Mouse (Mus musculus) heart, adult 18-20 months (tissue): ENCODE measurements around the gene Iars. TPM values are rescaled to one million over a fixed set of nuclear protein-coding genes. Genes with fewer than 3 reads are reported as not detected.

Experiments used
- DNase-seq, 2 experiments: peaks; one replicate each; pipeline ENCODE4 v3.0.0; 2021 to 2022; ENCODE audit warnings: mixed read lengths in 1 of 2
- long read RNA-seq, 2 experiments: library from polyadenylated mRNA; stranded (forward); transcript quantifications; one replicate each; pipeline ENCODE4 v2.0.0; 2021
- total RNA-seq, 2 experiments: library from RNA; stranded (reverse); gene quantifications; 2 replicates each; pipeline ENCODE4 v1.2.3; 2021

Iars gene
- 10 to 100 TPM; 61.4 to 65.1 TPM for total RNA-seq
- long read RNA-seq, experiment 1, full-length matches to known transcripts, result 8 of 17 reads
- long read RNA-seq, experiment 1, partial matches to known transcripts, result 6 of 17 reads
- long read RNA-seq, experiment 1, other reads (novel, unspliced or antisense), result 3 of 17 reads
- long read RNA-seq, experiment 2, full-length matches to known transcripts, result 3 of 6 reads
- long read RNA-seq, experiment 2, partial matches to known transcripts, result 1 of 6 reads
- long read RNA-seq, experiment 2, other reads (novel, unspliced or antisense), result 2 of 6 reads

- peak; percentile 99 to 100 for DNase-seq
Measured at GRCm38 (mm10) chr13:49681351-49682232, at the start of gene Iars. Gene Iars, plus strand, starts transcription at chr13:49682100.

GRCm38 (mm10) chr13:49639965-49640364, 41.9 kb upstream of the Iars start:
- no peak for DNase-seq

- no peak for DNase-seq
Measured at GRCm38 (mm10) chr13:49642650-49643049, 39.2 kb upstream of the Iars start.

GRCm38 (mm10) chr13:49643669-49644362, 38.1 kb upstream of the Iars start:
- DNase-seq, result peak in 1 of 2 experiments; percentile 16

GRCm38 (mm10) chr13:49644731-49645529, 37.0 kb upstream of the Iars start:
- peak in 1 of 2 experiments; percentile 72 for DNase-seq

GRCm38 (mm10) chr13:49646019-49646418, 35.9 kb upstream of the Iars start:
- no peak for DNase-seq

GRCm38 (mm10) chr13:49651136-49651535, 30.8 kb upstream of the Iars start:
- no peak for DNase-seq

- no peak for DNase-seq
Measured at GRCm38 (mm10) chr13:49651781-49652351, 30.0 kb upstream of the Iars start.

- peak; percentile 99 for DNase-seq
Measured at GRCm38 (mm10) chr13:49652481-49653179, 29.3 kb upstream of the Iars start, which contains the start of the genes Cenpp and Nol8. Gene Cenpp, minus strand, starts transcription at chr13:49652785. Gene Nol8, plus strand, starts transcription at chr13:49653078.

GRCm38 (mm10) chr13:49653180-49653541, 28.7 kb upstream of the Iars start:
- DNase-seq, result no peak

- DNase-seq, result no peak
Measured at GRCm38 (mm10) chr13:49677793-49678192, 4.1 kb upstream of the Iars start.

- no peak for DNase-seq
Measured at GRCm38 (mm10) chr13:49682233-49682846, 440 bp downstream of the Iars start.

GRCm38 (mm10) chr13:49684266-49684665, 2.4 kb downstream of the Iars start:
- no peak for DNase-seq

- DNase-seq, result no peak
Measured at GRCm38 (mm10) chr13:49691056-49691455, 9.2 kb downstream of the Iars start.

- DNase-seq, result no peak
Measured at GRCm38 (mm10) chr13:49703216-49703779, 21.4 kb downstream of the Iars start.

GRCm38 (mm10) chr13:49706032-49706690, 24.3 kb downstream of the Iars start:
- DNase-seq, result no peak

GRCm38 (mm10) chr13:49708311-49708710, 26.4 kb downstream of the Iars start:
- DNase-seq, result no peak

- DNase-seq, result no peak
Measured at GRCm38 (mm10) chr13:49712047-49712721, 30.3 kb downstream of the Iars start.

- no peak for DNase-seq
Measured at GRCm38 (mm10) chr13:49719310-49719709, 37.4 kb downstream of the Iars start.
